Mouse (Mus musculus) gastrocnemius, adult 18-20 months (tissue): ENCODE results near the gene Kcnip2. TPM values are rescaled to one million over a fixed set of nuclear protein-coding genes. Genes with fewer than 3 reads are reported as not detected.

ENCODE experiments used
- total RNA-seq, 2 experiments: library from RNA; stranded (reverse); gene quantifications; 2 replicates each; pipeline ENCODE4 v1.2.3; 2021

Gene Kcnip2
- total RNA-seq, 2 experiments from 2014 or later = 0.21 to 0.62 TPM

Other genes with a start within 250 kb of the Kcnip2 start
- 10 to 100 TPM; 29.5 to 33.3 TPM for gene Fbxw4, start 155.7 kb downstream of the Kcnip2 start, total RNA-seq
- not detected for gene Fgf8, start 73.1 kb downstream of the Kcnip2 start, total RNA-seq
- gene Npm3, start 66.5 kb downstream of the Kcnip2 start, total RNA-seq = 10 to 100 TPM; 10.1 to 11.0 TPM
- gene Mgea5, start 32.2 kb downstream of the Kcnip2 start, total RNA-seq = 10 to 100 TPM; 32.1 to 39.9 TPM
- gene Armh3, start 182.4 kb upstream of the Kcnip2 start, total RNA-seq = 10 to 100 TPM; 11.9 to 12.6 TPM
- gene Hps6, start 187.4 kb upstream of the Kcnip2 start, total RNA-seq = 1 to 10 TPM; 3.6 to 3.9 TPM
- gene Pprc1, start 228.8 kb upstream of the Kcnip2 start, total RNA-seq = 10 to 100 TPM; 14.9 to 15.1 TPM
- 10 to 100 TPM; 15.5 to 15.8 TPM for gene Ldb1, start 229.2 kb upstream of the Kcnip2 start, total RNA-seq